In genomic region chr11:98635312-98635970, GRCm38 (mm10) we compare ENCODE assay signal across 12 mouse cellular contexts. TPM values are rescaled to one million over a fixed set of nuclear protein-coding genes. Genes with fewer than 3 reads are reported as not detected.
DNase-seq lines count a peak whose midpoint lies in the region; ATAC-seq and TF ChIP-seq lines count a peak whose summit lies in the region.
"Not testable (repeated sequence)": the region's sequence is repeated elsewhere in the genome, so short reads cannot be mapped to it uniquely, and the experiment has no call there.
"Had no signal": no experiment of that assay in that cellular context is flagged by ENCODE, and none has a peak within 500 bp of the region (broad histone marks: within the 10 kb centered on the region; RNA-seq: fewer than 3 reads in every experiment).

No protein-coding gene starts in this region.

- TF ChIP-seq CTCF in heart, adult 2 months (IDR thresholded peaks at IDR 0.05): peak; percentile 44
- peak; percentile 62 for TF ChIP-seq CTCF in lung, postnatal 0 days (IDR thresholded peaks at IDR 0.05)
- TF ChIP-seq CTCF in thymus, adult 2 months (IDR thresholded peaks at IDR 0.05; ENCODE audit: borderline replicate concordance, control insufficient read depth, extremely low read depth, insufficient read depth, low read length, poor library complexity): not testable (repeated sequence)

- not testable (repeated sequence) for TF ChIP-seq EP300 in heart, adult 2 months (IDR thresholded peaks at IDR 0.05; ENCODE audit: insufficient read depth, low read depth, low read length); lung, postnatal 0 days (IDR thresholded peaks at IDR 0.05)

- not testable (repeated sequence) for H3K9ac ChIP-seq in heart, adult 2 months (ENCODE audit: low read depth, low read length); lung, postnatal 0 days (replicated peaks; ENCODE audit: low read depth)

- H3K79me2 ChIP-seq in heart, adult 2 months (replicated peaks; ENCODE audit: control insufficient read depth, insufficient read depth, low read length): not testable (repeated sequence)

- H3K9me3 ChIP-seq in lung, postnatal 0 days (ENCODE audit: low read length): not testable (repeated sequence)

- H3K27ac ChIP-seq in heart, adult 2 months; lung, postnatal 0 days (ENCODE audit: low read length); thymus, adult 2 months (ENCODE audit: control insufficient read depth, insufficient read depth, low read length): not testable (repeated sequence)

- not testable (repeated sequence) for H3K4me2 ChIP-seq in lung, postnatal 0 days (replicated peaks; ENCODE audit: low read depth, low read length)

- H3K36me3 ChIP-seq in heart, adult 2 months (ENCODE audit: control insufficient read depth, insufficient read depth, low read length); lung, postnatal 0 days (ENCODE audit: insufficient read depth, low read length); thymus, adult 2 months (ENCODE audit: control insufficient read depth, insufficient read depth, low read length): not testable (repeated sequence)

- 28% methylated on average over 10 of the region's 10 CpGs for WGBS in heart, adult 2 months
- WGBS in lung, postnatal 0 days: 28% methylated on average over 10 of the region's 10 CpGs
- 34% methylated on average over 10 of the region's 10 CpGs for WGBS in thymus, adult 2 months

- intact Hi-C loops in heart, adult 2 months (cut with DNase I): loop anchor here (1.0 kb wide), 1 partner anchor 20 kb away; no protein-coding TSS in a partner anchor

- TF ChIP-seq POLR2A in heart, adult 2 months (IDR thresholded peaks at IDR 0.05; ENCODE audit: insufficient read depth, low read depth, low read length); thymus, adult 2 months (IDR thresholded peaks at IDR 0.05; ENCODE audit: control insufficient read depth, extremely low read depth, insufficient read depth, low read length, poor library complexity): not testable (repeated sequence)

- DNase-seq in 416B (ENCODE audit: low read depth): peak; percentile 57
- DNase-seq in R1 (ENCODE audit: low read depth, low spot score): peak; percentile 41
- DNase-seq in cerebellum, postnatal 10 days: peak; percentile 38 to 42
- DNase-seq in heart, adult 2 months: not testable (repeated sequence)
- DNase-seq in kidney, postnatal 25 days: peak; percentile 28 to 37
- peak; percentile 31 for DNase-seq in lung, postnatal 0 days (ENCODE audit: low spot score)
- DNase-seq in retina, adult 2 months (ENCODE audit: low read depth, low spot score): peak; percentile 23
- DNase-seq in thymus, adult 2 months: peak; percentile 49

- not testable (repeated sequence) for H3K4me1 ChIP-seq in heart, adult 2 months (ENCODE audit: control insufficient read depth, insufficient read depth, low read length); lung, postnatal 0 days (ENCODE audit: insufficient read depth, low read depth, low read length); thymus, adult 2 months (replicated peaks; ENCODE audit: control insufficient read depth, insufficient read depth, low read length)

- not testable (repeated sequence) for H3K4me3 ChIP-seq in heart, adult 2 months; lung, postnatal 0 days (ENCODE audit: low read depth, low read length); thymus, adult 2 months (ENCODE audit: control insufficient read depth, insufficient read depth, low read length)

- ATAC-seq in lung, postnatal 0 days: peak; percentile 21; the same call in 1 of the 2 replicates

- H3K27me3 ChIP-seq in heart, adult 2 months (ENCODE audit: control insufficient read depth, insufficient read depth, low read length); lung, postnatal 0 days (replicated peaks; ENCODE audit: insufficient read depth, low read length); thymus, adult 2 months (ENCODE audit: control insufficient read depth, insufficient read depth, low read length): not testable (repeated sequence)

RNA-seq across cellular contexts. Expression of gene Gsdma3, which starts 9.3 kb away (rescaled TPM):
- total RNA-seq in heart, adult 2 months (2021): 1 to 10 TPM; 2.7 to 2.9 TPM
- polyA plus RNA-seq in heart, adult 2 months (2012; rRNA removed): not detected in 2 replicates
- not detected in 2 replicates for polyA plus RNA-seq in lung, postnatal 0 days (2015; fragmentation: Nextera tagmentation; extraction: Ambion mirVana)
- polyA plus RNA-seq in thymus, adult 2 months (2012; rRNA removed): 0.74 and 1.1 TPM in 2 replicates
- polyA plus RNA-seq: forebrain, embryonic 14.5 days; intestine, embryonic 15.5 days had no signal

RNA-seq across cellular contexts. Expression of gene Gm12355, which starts 10.0 kb away (rescaled TPM):
- 10 to 100 TPM in 1 of 2 experiments, 1 to 10 TPM in 1; 7.9 to 10.8 TPM for total RNA-seq in heart, adult 2 months (2021)
- polyA plus RNA-seq in heart, adult 2 months (2012; rRNA removed): not detected in 2 replicates
- 0.14 and 0.70 TPM in 2 replicates for polyA plus RNA-seq in lung, postnatal 0 days (2015; fragmentation: Nextera tagmentation; extraction: Ambion mirVana)
- not detected in 2 replicates for polyA plus RNA-seq in thymus, adult 2 months (2012; rRNA removed)

RNA-seq across cellular contexts. Expression of gene Gsdma2, which starts 11.1 kb away (rescaled TPM):
- not detected for total RNA-seq in heart, adult 2 months (2021)
- not detected in 2 replicates for polyA plus RNA-seq in heart, adult 2 months (2012; rRNA removed)
- not detected in 2 replicates for polyA plus RNA-seq in lung, postnatal 0 days (2015; fragmentation: Nextera tagmentation; extraction: Ambion mirVana)
- 0.17 and 0.81 TPM in 2 replicates for polyA plus RNA-seq in thymus, adult 2 months (2012; rRNA removed)
- total RNA-seq: left cerebral cortex, adult 8-10 months had no signal
- polyA plus RNA-seq: forebrain, embryonic 14.5 days had no signal

RNA-seq across cellular contexts. Expression of gene Gsdma, which starts 28.7 kb away (rescaled TPM):
- not detected for total RNA-seq in heart, adult 2 months (2021)
- 0.04 TPM in 1 of 2 replicates, not detected in the other for polyA plus RNA-seq in heart, adult 2 months (2012; rRNA removed)
- not detected in 2 replicates for polyA plus RNA-seq in lung, postnatal 0 days (2015; fragmentation: Nextera tagmentation; extraction: Ambion mirVana)
- polyA plus RNA-seq in thymus, adult 2 months (2012; rRNA removed): 0.71 and 0.75 TPM in 2 replicates
- total RNA-seq: left cerebral cortex, adult 8-10 months had no signal
- polyA plus RNA-seq: forebrain, embryonic 14.5 days had no signal

RNA-seq across cellular contexts. Expression of gene Lrrc3c, which starts 37.4 kb away (rescaled TPM):
- total RNA-seq in heart, adult 2 months (2021): not detected
- polyA plus RNA-seq in heart, adult 2 months (2012; rRNA removed): not detected in 2 replicates
- not detected in 2 replicates for polyA plus RNA-seq in lung, postnatal 0 days (2015; fragmentation: Nextera tagmentation; extraction: Ambion mirVana)
- not detected in 2 replicates for polyA plus RNA-seq in thymus, adult 2 months (2012; rRNA removed)
- total RNA-seq: heart, adult 8-10 months; left cerebral cortex, adult 8-10 months had no signal
- polyA plus RNA-seq: forebrain, embryonic 14.5 days; intestine, embryonic 15.5 days had no signal
